8 mouse cellular contexts compared by ENCODE assay signal in the genomic region with DNA sequence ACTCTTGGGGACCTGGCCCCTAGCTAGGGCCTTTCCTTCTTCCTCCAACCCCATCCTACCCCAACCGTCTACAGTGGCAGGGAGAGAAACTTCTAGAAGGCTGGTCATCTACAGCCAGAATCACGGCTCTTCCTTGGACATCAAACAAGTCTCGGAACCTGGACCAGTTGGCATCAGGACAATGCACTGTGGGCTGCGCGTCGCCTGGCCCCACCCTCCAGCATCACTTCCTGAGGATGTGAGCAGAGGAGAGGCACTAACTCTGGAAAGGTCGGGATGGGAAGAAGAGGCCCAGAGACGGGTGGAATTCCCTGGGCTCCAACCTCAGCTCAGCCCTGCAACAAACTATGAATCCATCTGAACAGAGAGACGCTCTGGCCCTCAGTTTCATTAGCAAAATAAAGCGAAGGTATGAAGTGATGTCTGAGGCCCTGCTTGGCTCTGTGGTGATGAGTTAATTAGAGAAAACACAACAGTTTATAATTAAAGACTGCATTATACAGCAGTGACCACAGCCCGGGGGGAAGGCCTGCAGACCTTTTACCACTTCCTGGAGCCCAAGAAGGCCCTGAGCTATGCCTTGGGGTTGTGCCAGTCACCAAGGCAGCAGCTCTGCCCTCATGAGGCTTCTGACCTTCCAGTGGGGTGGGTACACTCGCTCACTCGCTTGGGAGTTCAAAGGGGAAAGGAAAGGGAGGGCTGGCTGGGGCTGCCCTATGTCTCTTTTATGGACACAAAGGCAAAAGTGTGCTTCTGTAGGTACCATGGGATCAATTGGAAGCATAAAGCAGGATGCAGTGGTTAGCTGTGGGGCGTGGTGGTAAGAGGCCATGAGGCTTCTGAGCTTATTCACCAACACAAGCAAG. TPM values are rescaled to one million over a fixed set of nuclear protein-coding genes. Genes with fewer than 3 reads are reported as not detected.
A peak's percentile ranks its signal among the peaks of the same experiment; 100 is the strongest.
DNase-seq lines count a peak whose midpoint lies in the region; ATAC-seq and TF ChIP-seq lines count a peak whose summit lies in the region.

No protein-coding gene starts in this region.

- WGBS in forebrain, embryonic 13.5 days: 64% methylated on average over 14 of the region's 14 CpGs
- WGBS in hindbrain, embryonic 13.5 days: 68% methylated on average over 14 of the region's 14 CpGs
- WGBS in limb, embryonic 15.5 days: 29% methylated on average over 14 of the region's 14 CpGs
- 65% methylated on average over 14 of the region's 14 CpGs for WGBS in midbrain, postnatal 0 days

- no peaks in the 10 kb centered on the region for H3K36me3 ChIP-seq in forebrain, embryonic 13.5 days (ENCODE audit: poor library complexity, severe bottlenecking)
- no peaks in the 10 kb centered on the region for H3K36me3 ChIP-seq in hindbrain, embryonic 13.5 days
- H3K36me3 ChIP-seq in limb, embryonic 15.5 days: no peaks in the 10 kb centered on the region
- H3K36me3 ChIP-seq in midbrain, postnatal 0 days (ENCODE audit: insufficient read depth, low read length): no peaks in the 10 kb centered on the region

- peak overlapping the region; percentile 81 for H3K4me2 ChIP-seq in forebrain, embryonic 13.5 days
- H3K4me2 ChIP-seq in hindbrain, embryonic 13.5 days: peak overlapping the region; percentile 67
- H3K4me2 ChIP-seq in limb, embryonic 15.5 days: peak overlapping the region; percentile 65
- peak overlapping the region; percentile 64 for H3K4me2 ChIP-seq in midbrain, postnatal 0 days (ENCODE audit: low read depth, low read length, poor library complexity, severe bottlenecking)

- no peaks in the 10 kb centered on the region for H3K9me3 ChIP-seq in forebrain, embryonic 13.5 days (replicated peaks)
- H3K9me3 ChIP-seq in hindbrain, embryonic 13.5 days: no peaks in the 10 kb centered on the region
- H3K9me3 ChIP-seq in limb, embryonic 15.5 days: no peaks in the 10 kb centered on the region
- no peaks in the 10 kb centered on the region for H3K9me3 ChIP-seq in midbrain, postnatal 0 days (ENCODE audit: low read length)

- no peaks in the 10 kb centered on the region for H3K27me3 ChIP-seq in forebrain, embryonic 13.5 days
- H3K27me3 ChIP-seq in hindbrain, embryonic 13.5 days: no peaks in the 10 kb centered on the region
- no peaks in the 10 kb centered on the region for H3K27me3 ChIP-seq in limb, embryonic 15.5 days
- H3K27me3 ChIP-seq in midbrain, postnatal 0 days (ENCODE audit: insufficient read depth, low read length): no peaks in the 10 kb centered on the region

- peak overlapping the region; percentile 58 for H3K4me3 ChIP-seq in forebrain, embryonic 13.5 days
- peak overlapping the region; percentile 57 for H3K4me3 ChIP-seq in hindbrain, embryonic 13.5 days
- H3K4me3 ChIP-seq in limb, embryonic 15.5 days: peak overlapping the region; percentile 61
- H3K4me3 ChIP-seq in midbrain, postnatal 0 days (ENCODE audit: low read depth, low read length): no peak overlapping the region

- H3K9ac ChIP-seq in forebrain, embryonic 13.5 days: peak overlapping the region; percentile 88
- peak overlapping the region; percentile 81 for H3K9ac ChIP-seq in hindbrain, embryonic 13.5 days
- peak overlapping the region; percentile 20; the same call in 1 of the 2 replicates for H3K9ac ChIP-seq in limb, embryonic 15.5 days
- H3K9ac ChIP-seq in midbrain, postnatal 0 days (replicated peaks; ENCODE audit: low read length, poor library complexity, severe bottlenecking): no peak overlapping the region

- ATAC-seq in forebrain, embryonic 13.5 days: no peak
- no peak for ATAC-seq in hindbrain, embryonic 13.5 days (ENCODE audit: low FRiP score)
- no peak for ATAC-seq in limb, embryonic 15.5 days (ENCODE audit: insufficient number of reproducible peaks, low FRiP score, low TSS enrichment, low read depth)
- no peak for ATAC-seq in midbrain, postnatal 0 days (ENCODE audit: low FRiP score)

- DNase-seq in Muller cell, postnatal 12 days (ENCODE audit: inconsistent ontology term): peak; percentile 84
- no peak for DNase-seq in midbrain, postnatal 0 days (ENCODE audit: low spot score)
- DNase-seq in left cerebral cortex, adult 18-20 months (ENCODE audit: low spot score in 2 of 2): no peak
- no peak for DNase-seq in embryo, embryonic 11 days
- no peak for DNase-seq in layer of hippocampus, adult 11-12 months (ENCODE audit: low spot score)

- H3K27ac ChIP-seq in forebrain, embryonic 13.5 days: peak overlapping the region; percentile 66
- H3K27ac ChIP-seq in hindbrain, embryonic 13.5 days: peak overlapping the region; percentile 10
- H3K27ac ChIP-seq in limb, embryonic 15.5 days: peak overlapping the region; percentile 91
- no peak overlapping the region for H3K27ac ChIP-seq in midbrain, postnatal 0 days (ENCODE audit: low read depth, low read length)

- no peak for TF ChIP-seq CTCF in midbrain, postnatal 0 days (IDR thresholded peaks at IDR 0.05)

- peaks cover 72% of the 10 kb centered on the region for H3K4me1 ChIP-seq in forebrain, embryonic 13.5 days
- H3K4me1 ChIP-seq in hindbrain, embryonic 13.5 days (replicated peaks): peaks cover 88% of the 10 kb centered on the region
- H3K4me1 ChIP-seq in limb, embryonic 15.5 days: peaks cover 71% of the 10 kb centered on the region
- H3K4me1 ChIP-seq in midbrain, postnatal 0 days (ENCODE audit: insufficient read depth, low read length): peaks cover 20% of the 10 kb centered on the region

RNA-seq across cellular contexts. Expression of gene Vgll4, which starts 51.8 kb away (rescaled TPM):
- polyA plus RNA-seq in forebrain, embryonic 13.5 days (2015; fragmentation: Nextera tagmentation; extraction: Ambion mirVana): 81.5 and 84.3 TPM in 2 replicates
- polyA plus RNA-seq in hindbrain, embryonic 13.5 days (2015; fragmentation: Nextera tagmentation; extraction: Ambion mirVana): 62.4 and 65.9 TPM in 2 replicates
- polyA plus RNA-seq in limb, embryonic 15.5 days (2015; fragmentation: Nextera tagmentation; extraction: Ambion mirVana): 121 and 130 TPM in 2 replicates
- total RNA-seq in midbrain, postnatal 0 days (2014; rRNA removed): 43.7 and 58.5 TPM in 2 replicates
- polyA plus RNA-seq in midbrain, postnatal 0 days (2015; fragmentation: Nextera tagmentation; extraction: Ambion mirVana): 36.0 and 40.7 TPM in 2 replicates
- total RNA-seq in left cerebral cortex, adult 18-20 months (2021): 10 to 100 TPM; 55.3 to 62.5 TPM
